Mouse (Mus musculus) liver, postnatal 0 days (tissue): ENCODE measurements around the gene Gabbr2.

Experiments
- CTCF ChIP-seq: sonication (generic); IDR thresholded peaks from 2 replicates; pipeline ENCODE4 v1.5.1; 2016; ENCODE audit warnings: antibody characterized with exemption, low read depth
- EP300 ChIP-seq: IDR thresholded peaks from 2 replicates; pipeline ENCODE4 v1.6.1; 2016; ENCODE audit warnings: antibody characterized with exemption, low read depth, mild to moderate bottlenecking

GRCm38 (mm10) chr4:46666420-46666819 is 325.3 kb downstream of the Gabbr2 start:
- TF ChIP-seq EP300 (no peak), CTCF (no peak)
